Mouse (Mus musculus) megakaryocyte, embryonic 14.5 days (primary cell): Measurements from ENCODE around the gene Mthfd1l. TPM values are rescaled to one million over a fixed set of nuclear protein-coding genes. Genes with fewer than 3 reads are reported as not detected.

Source experiments
- H3K27me3 ChIP-seq: replicated peaks from 2 replicates; pipeline ENCODE3; 2012; ENCODE audit warnings: inconsistent platforms
- H3K36me3 ChIP-seq: replicated peaks from 2 replicates; pipeline ENCODE3; 2012; ENCODE audit warnings: low read length, inconsistent platforms, mixed read lengths
- H3K4me1 ChIP-seq: 2 replicates; pipeline ENCODE4 v1.6.1; 2012; ENCODE audit warnings: inconsistent platforms
- H3K4me3 ChIP-seq: replicated peaks from 2 replicates; pipeline ENCODE3; 2012; ENCODE audit warnings: moderate library complexity, mild to moderate bottlenecking, inconsistent platforms
- H3K9me3 ChIP-seq: 2 replicates; pipeline ENCODE4 v1.6.1; 2012; ENCODE audit warnings: inconsistent platforms
- FLI1 ChIP-seq: IDR thresholded peaks from 2 replicates; pipeline ENCODE4 v1.6.1; 2012; ENCODE audit warnings: low read length, inconsistent platforms, mixed read lengths
- GATA1 ChIP-seq: IDR thresholded peaks from 3 replicates; pipeline ENCODE4 v1.6.1; 2012; ENCODE audit warnings: mixed read lengths, low read length, inconsistent platforms, borderline replicate concordance
- polyA plus RNA-seq: library from polyadenylated mRNA; stranded (reverse); fragments of >175 nt; gene quantifications from 2 replicates; pipeline ENCODE4 v1.2.3, GENCODE M21; 2012; ENCODE audit warnings: low replicate concordance; ENCODE audit not compliant: insufficient read depth

Gene Mthfd1l
- polyA plus RNA-seq, 1 experiment = 11.9 TPM

- TF ChIP-seq GATA1 (no peak), FLI1 (no peak)
- H3K36me3 ChIP-seq = peaks cover 82% of the 10 kb centered on the region
- H3K9me3 ChIP-seq = no peaks in the 10 kb centered on the region
- no peak overlapping the region for H3K4me3 ChIP-seq
- no peaks in the 10 kb centered on the region for H3K27me3 ChIP-seq
- H3K4me1 ChIP-seq = peaks cover 19% of the 10 kb centered on the region
These were observed 65.7 kb downstream of the Mthfd1l start for GRCm38 (mm10) chr10:4038576-4038975.

- Histone ChIP-seq H3K9me3 (no peaks in the 10 kb centered on the region), H3K4me1 (peaks cover 11% of the 10 kb centered on the region), H3K27me3 (no peaks in the 10 kb centered on the region), H3K4me3 (no peak overlapping the region), H3K36me3 (peaks cover 83% of the 10 kb centered on the region)
- TF ChIP-seq GATA1 (no peak), FLI1 (no peak)
These were observed 68.8 kb downstream of the Mthfd1l start for GRCm38 (mm10) chr10:4041691-4042090.

GRCm38 (mm10) chr10:4044421-4044820 lies 71.5 kb downstream of the Mthfd1l start:
- H3K9me3 ChIP-seq = no peaks in the 10 kb centered on the region
- H3K4me3 ChIP-seq = no peak overlapping the region
- peaks cover 4% of the 10 kb centered on the region; the same call in 1 of the 2 replicates for H3K4me1 ChIP-seq
- peaks cover 92% of the 10 kb centered on the region for H3K36me3 ChIP-seq
- TF ChIP-seq FLI1 (no peak), GATA1 (no peak)
- H3K27me3 ChIP-seq = no peaks in the 10 kb centered on the region

GRCm38 (mm10) chr10:4046496-4046895 lies 73.6 kb downstream of the Mthfd1l start:
- Histone ChIP-seq H3K4me3 (no peak overlapping the region), H3K36me3 (peaks cover 94% of the 10 kb centered on the region), H3K27me3 (no peaks in the 10 kb centered on the region), H3K9me3 (no peaks in the 10 kb centered on the region), H3K4me1 (peaks cover 4% of the 10 kb centered on the region; the same call in 1 of the 2 replicates)
- TF ChIP-seq FLI1 (no peak), GATA1 (no peak)

GRCm38 (mm10) chr10:4047666-4048065 lies 74.7 kb downstream of the Mthfd1l start:
- H3K9me3 ChIP-seq = no peaks in the 10 kb centered on the region
- TF ChIP-seq FLI1 (no peak), GATA1 (no peak)
- no peaks in the 10 kb centered on the region for H3K27me3 ChIP-seq
- H3K4me3 ChIP-seq = no peak overlapping the region
- H3K4me1 ChIP-seq = peaks cover 4% of the 10 kb centered on the region; the same call in 1 of the 2 replicates
- peaks cover 95% of the 10 kb centered on the region for H3K36me3 ChIP-seq

- Histone ChIP-seq H3K9me3 (no peaks in the 10 kb centered on the region), H3K36me3 (peaks cover 83% of the 10 kb centered on the region), H3K4me3 (no peak overlapping the region), H3K4me1 (peaks cover 8% of the 10 kb centered on the region), H3K27me3 (no peaks in the 10 kb centered on the region)
- TF ChIP-seq GATA1 (no peak), FLI1 (no peak)
These were observed 77.3 kb downstream of the Mthfd1l start for GRCm38 (mm10) chr10:4050236-4050635.

GRCm38 (mm10) chr10:4052711-4053110 lies 79.8 kb downstream of the Mthfd1l start:
- no peak for TF ChIP-seq GATA1
- TF ChIP-seq FLI1 = no peak
- Histone ChIP-seq H3K27me3 (no peaks in the 10 kb centered on the region), H3K36me3 (peaks cover 82% of the 10 kb centered on the region), H3K4me1 (peaks cover 5% of the 10 kb centered on the region), H3K9me3 (no peaks in the 10 kb centered on the region), H3K4me3 (no peak overlapping the region)

- Histone ChIP-seq H3K27me3 (no peaks in the 10 kb centered on the region), H3K4me1 (peaks cover 4% of the 10 kb centered on the region; the same call in 1 of the 2 replicates), H3K9me3 (no peaks in the 10 kb centered on the region), H3K36me3 (peaks cover 82% of the 10 kb centered on the region), H3K4me3 (no peak overlapping the region)
- no peak for TF ChIP-seq FLI1
- no peak for TF ChIP-seq GATA1
These were observed 80.6 kb downstream of the Mthfd1l start for GRCm38 (mm10) chr10:4053278-4054061.

- no peak overlapping the region for H3K4me3 ChIP-seq
- H3K36me3 ChIP-seq = peaks cover 82% of the 10 kb centered on the region
- no peaks in the 10 kb centered on the region for H3K9me3 ChIP-seq
- no peaks in the 10 kb centered on the region for H3K27me3 ChIP-seq
- TF ChIP-seq GATA1 (no peak), FLI1 (no peak)
- H3K4me1 ChIP-seq = peaks cover 4% of the 10 kb centered on the region; the same call in 1 of the 2 replicates
These were observed 81.7 kb downstream of the Mthfd1l start for GRCm38 (mm10) chr10:4054589-4054988.

GRCm38 (mm10) chr10:4057397-4057796 lies 84.5 kb downstream of the Mthfd1l start:
- peaks cover 80% of the 10 kb centered on the region for H3K36me3 ChIP-seq
- no peak for TF ChIP-seq FLI1
- TF ChIP-seq GATA1 = no peak
- no peak overlapping the region for H3K4me3 ChIP-seq
- H3K4me1 ChIP-seq = peaks cover 7% of the 10 kb centered on the region
- H3K9me3 ChIP-seq = no peaks in the 10 kb centered on the region
- H3K27me3 ChIP-seq = no peaks in the 10 kb centered on the region

- Histone ChIP-seq H3K4me1 (peaks cover 7% of the 10 kb centered on the region), H3K27me3 (no peaks in the 10 kb centered on the region), H3K4me3 (no peak overlapping the region), H3K36me3 (peaks cover 80% of the 10 kb centered on the region), H3K9me3 (no peaks in the 10 kb centered on the region)
- TF ChIP-seq GATA1 = no peak
- TF ChIP-seq FLI1 = no peak
These were observed 84.9 kb downstream of the Mthfd1l start for GRCm38 (mm10) chr10:4057832-4058231.
